Mouse (Mus musculus) adrenal gland, postnatal 25 days (tissue): ENCODE results near the gene Ndufab1. TPM values are rescaled to one million over a fixed set of nuclear protein-coding genes. Genes with fewer than 3 reads are reported as not detected.

ENCODE experiments used
- DNase-seq: peaks from one replicate; pipeline ENCODE4 v3.0.0; 2021; ENCODE audit warnings: mixed read lengths
- total RNA-seq: library from RNA; stranded (reverse); gene quantifications from 2 replicates; pipeline ENCODE4 v1.2.3, GENCODE M21; 2021

The Ndufab1 gene
- total RNA-seq, 1 experiment from 2014 or later, result 407 TPM

- no peak for DNase-seq
Measured at GRCm38 (mm10) chr7:122067517-122068381, 33.9 kb downstream of the Ndufab1 start.

- peak; percentile 93 for DNase-seq
Measured at GRCm38 (mm10) chr7:122066945-122067516, 34.7 kb downstream of the Ndufab1 start, which contains the start of the genes Ubfd1 and Ears2. TSS of gene Ubfd1 (plus strand) at chr7:122067175. TSS of gene Ears2 (minus strand) at chr7:122067263.

- no peak for DNase-seq
Measured at GRCm38 (mm10) chr7:122066102-122066944, 35.4 kb downstream of the Ndufab1 start.

GRCm38 (mm10) chr7:122065656-122066055, 36.0 kb downstream of the Ndufab1 start:
- no peak for DNase-seq

- no peak for DNase-seq
Measured at GRCm38 (mm10) chr7:122056633-122057032, 45.1 kb downstream of the Ndufab1 start.

GRCm38 (mm10) chr7:122050834-122051233, 50.9 kb downstream of the Ndufab1 start:
- DNase-seq, result no peak

GRCm38 (mm10) chr7:122048191-122048590, 53.5 kb downstream of the Ndufab1 start:
- no peak for DNase-seq

GRCm38 (mm10) chr7:122046813-122047212, 54.9 kb downstream of the Ndufab1 start:
- DNase-seq, result no peak

GRCm38 (mm10) chr7:122045711-122046110, 56.0 kb downstream of the Ndufab1 start:
- DNase-seq, result no peak

- DNase-seq, result peak; percentile 11
Measured at GRCm38 (mm10) chr7:122045181-122045634, 56.5 kb downstream of the Ndufab1 start.

GRCm38 (mm10) chr7:122044106-122044505, 57.6 kb downstream of the Ndufab1 start:
- no peak for DNase-seq

Other genes with a start within 250 kb of the Ndufab1 start
- gene Scnn1b, start 236.8 kb downstream of the Ndufab1 start, total RNA-seq, result not detected in 2 replicates
- 23.1 and 31.7 TPM in 2 replicates for gene Cog7, start 120.2 kb downstream of the Ndufab1 start, total RNA-seq
- 16.6 and 17.6 TPM in 2 replicates for gene Gga2, start 80.7 kb downstream of the Ndufab1 start, total RNA-seq
- 53.2 and 56.1 TPM in 2 replicates for gene Ubfd1, start 34.7 kb downstream of the Ndufab1 start, total RNA-seq
- gene Ears2, start 34.6 kb downstream of the Ndufab1 start, total RNA-seq, result 18.5 and 19.7 TPM in 2 replicates
- gene Palb2, start 31.1 kb upstream of the Ndufab1 start, total RNA-seq, result 2.8 and 3.2 TPM in 2 replicates
- 60.0 and 77.0 TPM in 2 replicates for gene Dctn5, start 31.2 kb upstream of the Ndufab1 start, total RNA-seq
- 8.1 and 10.2 TPM in 2 replicates for gene Plk1, start 57.6 kb upstream of the Ndufab1 start, total RNA-seq
- gene Ern2, start 84.3 kb upstream of the Ndufab1 start, total RNA-seq, result 0.15 TPM in 1 of 2 replicates, not detected in the other
- gene Chp2, start 117.6 kb upstream of the Ndufab1 start, total RNA-seq, result 0.62 and 1.6 TPM in 2 replicates
- gene Prkcb, start 186.9 kb upstream of the Ndufab1 start, total RNA-seq, result 6.1 and 10.7 TPM in 2 replicates